In genomic region chr15:29529974-29530373, GRCm38 (mm10) we compare ENCODE assay signal across 11 mouse cellular contexts.
"Had no signal": no experiment of that assay in that cellular context is flagged by ENCODE, and none has a peak within 500 bp of the region (broad histone marks: within the 10 kb centered on the region; RNA-seq: fewer than 3 reads in every experiment).

No protein-coding gene starts in this region.

- H3K4me1 ChIP-seq: limb, embryonic 13.5 days; neural tube, embryonic 15.5 days had no signal

- H3K9me3 ChIP-seq: limb, embryonic 13.5 days; neural tube, embryonic 15.5 days had no signal

- H3K27me3 ChIP-seq: limb, embryonic 13.5 days; neural tube, embryonic 15.5 days had no signal

- H3K4me3 ChIP-seq: limb, embryonic 13.5 days; myocyte; neural tube, embryonic 15.5 days had no signal

- H3K27ac ChIP-seq: limb, embryonic 13.5 days; liver, embryonic 14.5 days; neural tube, embryonic 15.5 days had no signal

- H3K36me3 ChIP-seq: limb, embryonic 13.5 days; neural tube, embryonic 15.5 days had no signal

- H3K9ac ChIP-seq: limb, embryonic 13.5 days; liver, embryonic 14.5 days; neural tube, embryonic 15.5 days had no signal

- DNase-seq: kidney, adult 8-10 months; kidney, postnatal 25 days; layer of hippocampus, adult 9-11 months; layer of hippocampus, postnatal 36 days; lung, adult 18-20 months; right cerebral cortex, adult 18-20 months; thymus, postnatal 36 days had no signal

- H3K4me2 ChIP-seq: limb, embryonic 13.5 days; neural tube, embryonic 15.5 days had no signal
